Mouse (Mus musculus): Measurements from ENCODE around the gene Sh3rf1. TPM values are rescaled to one million over a fixed set of nuclear protein-coding genes. Genes with fewer than 3 reads are reported as not detected.

Sh3rf1 gene
- polyA plus RNA-seq, 1 experiment from 2014 or later, result 32.8 TPM

GRCm38 (mm10) chr8:61267692-61268091, 44.0 kb downstream of the Sh3rf1 start:
- WGBS, result 88% methylated on average over 8 of the region's 8 CpGs
- Histone ChIP-seq H3K36me3 (no peaks in the 10 kb centered on the region), H3K4me2 (replicated peaks) (no peak overlapping the region), H3K4me1 (peaks cover 29% of the 10 kb centered on the region), H3K9ac (replicated peaks) (no peak overlapping the region), H3K27ac (replicated peaks) (no peak overlapping the region), H3K27me3 (no peaks in the 10 kb centered on the region), H3K4me3 (no peak overlapping the region), H3K9me3 (no peaks in the 10 kb centered on the region)
- ATAC-seq (replicated peaks), result no peak

- H3K4me1 ChIP-seq, result peaks cover 35% of the 10 kb centered on the region
- no peak overlapping the region for H3K4me2 ChIP-seq (replicated peaks)
- H3K9ac ChIP-seq (replicated peaks), result no peak overlapping the region
- no peaks in the 10 kb centered on the region for H3K9me3 ChIP-seq
- H3K4me3 ChIP-seq, result no peak overlapping the region
- H3K36me3 ChIP-seq, result no peaks in the 10 kb centered on the region
- 88% methylated on average over 10 of the region's 10 CpGs for WGBS
- H3K27ac ChIP-seq (replicated peaks), result no peak overlapping the region
- no peaks in the 10 kb centered on the region for H3K27me3 ChIP-seq
- no peak for ATAC-seq (replicated peaks)
Observed at GRCm38 (mm10) chr8:61268233-61268916, 44.7 kb downstream of the Sh3rf1 start.

- Histone ChIP-seq H3K27ac (replicated peaks) (no peak overlapping the region), H3K9ac (replicated peaks) (no peak overlapping the region), H3K4me3 (no peak overlapping the region), H3K4me1 (peaks cover 46% of the 10 kb centered on the region), H3K9me3 (no peaks in the 10 kb centered on the region), H3K4me2 (replicated peaks) (no peak overlapping the region), H3K36me3 (no peaks in the 10 kb centered on the region), H3K27me3 (no peaks in the 10 kb centered on the region)
- 54% methylated on average over 11 of the region's 11 CpGs for WGBS
- no peak for ATAC-seq (replicated peaks)
Observed at GRCm38 (mm10) chr8:61270016-61270415, 46.3 kb downstream of the Sh3rf1 start.

GRCm38 (mm10) chr8:61270541-61270940, 46.9 kb downstream of the Sh3rf1 start:
- no peak for ATAC-seq (replicated peaks)
- Histone ChIP-seq H3K4me3 (no peak overlapping the region), H3K36me3 (no peaks in the 10 kb centered on the region), H3K4me1 (peaks cover 46% of the 10 kb centered on the region), H3K27me3 (no peaks in the 10 kb centered on the region), H3K9me3 (no peaks in the 10 kb centered on the region), H3K4me2 (replicated peaks) (no peak overlapping the region), H3K27ac (replicated peaks) (no peak overlapping the region), H3K9ac (replicated peaks) (no peak overlapping the region)
- WGBS, result 51% methylated on average over 9 of the region's 9 CpGs

GRCm38 (mm10) chr8:61270961-61271360, 47.3 kb downstream of the Sh3rf1 start:
- H3K4me1 ChIP-seq, result peaks cover 46% of the 10 kb centered on the region
- H3K36me3 ChIP-seq, result no peaks in the 10 kb centered on the region
- no peak overlapping the region for H3K4me3 ChIP-seq
- H3K27ac ChIP-seq (replicated peaks), result no peak overlapping the region
- WGBS, result 73% methylated on average over 4 of the region's 6 CpGs
- no peaks in the 10 kb centered on the region for H3K27me3 ChIP-seq
- no peak overlapping the region for H3K9ac ChIP-seq (replicated peaks)
- H3K9me3 ChIP-seq, result no peaks in the 10 kb centered on the region
- no peak for ATAC-seq (replicated peaks)
- no peak overlapping the region for H3K4me2 ChIP-seq (replicated peaks)

- no peak overlapping the region for H3K9ac ChIP-seq (replicated peaks)
- no peaks in the 10 kb centered on the region for H3K36me3 ChIP-seq
- no peak overlapping the region for H3K4me2 ChIP-seq (replicated peaks)
- H3K9me3 ChIP-seq, result no peaks in the 10 kb centered on the region
- no peaks in the 10 kb centered on the region for H3K27me3 ChIP-seq
- WGBS, result 60% methylated on average over 3 of the region's 3 CpGs
- no peak overlapping the region for H3K4me3 ChIP-seq
- peaks cover 65% of the 10 kb centered on the region for H3K4me1 ChIP-seq
- no peak for ATAC-seq (replicated peaks)
- no peak overlapping the region for H3K27ac ChIP-seq (replicated peaks)
Observed at GRCm38 (mm10) chr8:61272838-61273237, 49.2 kb downstream of the Sh3rf1 start.

- Histone ChIP-seq H3K27ac (replicated peaks) (no peak overlapping the region), H3K4me1 (peaks cover 65% of the 10 kb centered on the region), H3K36me3 (no peaks in the 10 kb centered on the region), H3K4me2 (replicated peaks) (no peak overlapping the region), H3K4me3 (no peak overlapping the region), H3K9ac (replicated peaks) (no peak overlapping the region), H3K27me3 (no peaks in the 10 kb centered on the region), H3K9me3 (no peaks in the 10 kb centered on the region)
- no peak for ATAC-seq (replicated peaks)
- WGBS, result 82% methylated on average over 17 of the region's 17 CpGs
Observed at GRCm38 (mm10) chr8:61273307-61274221, 49.9 kb downstream of the Sh3rf1 start.

- no peak overlapping the region for H3K4me3 ChIP-seq
- 20% methylated on average over 10 of the region's 10 CpGs for WGBS
- no peaks in the 10 kb centered on the region for H3K9me3 ChIP-seq
- no peaks in the 10 kb centered on the region for H3K27me3 ChIP-seq
- ATAC-seq (replicated peaks), result peak; percentile 50
- no peak overlapping the region for H3K4me2 ChIP-seq (replicated peaks)
- H3K27ac ChIP-seq (replicated peaks), result peak overlapping the region; percentile 39; the same call in 1 of the 2 replicates
- peaks cover 66% of the 10 kb centered on the region for H3K4me1 ChIP-seq
- no peak overlapping the region for H3K9ac ChIP-seq (replicated peaks)
- no peaks in the 10 kb centered on the region for H3K36me3 ChIP-seq
Observed at GRCm38 (mm10) chr8:61274602-61275462, 51.2 kb downstream of the Sh3rf1 start.

- no peak overlapping the region for H3K4me2 ChIP-seq (replicated peaks)
- no peak for ATAC-seq (replicated peaks)
- H3K9me3 ChIP-seq, result no peaks in the 10 kb centered on the region
- H3K9ac ChIP-seq (replicated peaks), result no peak overlapping the region
- no peak overlapping the region for H3K4me3 ChIP-seq
- H3K4me1 ChIP-seq, result peaks cover 57% of the 10 kb centered on the region
- H3K27me3 ChIP-seq, result no peaks in the 10 kb centered on the region
- WGBS, result 61% methylated on average over 11 of the region's 11 CpGs
- H3K27ac ChIP-seq (replicated peaks), result 0 out of 2 replicates have a peak overlapping the region, but pooled peaks have one; percentile 2
- no peaks in the 10 kb centered on the region for H3K36me3 ChIP-seq
Observed at GRCm38 (mm10) chr8:61275463-61276356, 52.0 kb downstream of the Sh3rf1 start.

GRCm38 (mm10) chr8:61276397-61276796, 52.7 kb downstream of the Sh3rf1 start:
- Histone ChIP-seq H3K4me3 (no peak overlapping the region), H3K9me3 (no peaks in the 10 kb centered on the region), H3K27ac (replicated peaks) (no peak overlapping the region), H3K27me3 (no peaks in the 10 kb centered on the region), H3K36me3 (no peaks in the 10 kb centered on the region), H3K4me2 (replicated peaks) (no peak overlapping the region), H3K9ac (replicated peaks) (no peak overlapping the region), H3K4me1 (peaks cover 53% of the 10 kb centered on the region)
- ATAC-seq (replicated peaks), result no peak
- WGBS, result 63% methylated on average over 5 of the region's 5 CpGs

GRCm38 (mm10) chr8:61279030-61279429, 55.4 kb downstream of the Sh3rf1 start:
- Histone ChIP-seq H3K9me3 (no peaks in the 10 kb centered on the region), H3K4me1 (peaks cover 49% of the 10 kb centered on the region), H3K4me2 (replicated peaks) (no peak overlapping the region), H3K4me3 (no peak overlapping the region), H3K27me3 (no peaks in the 10 kb centered on the region), H3K9ac (replicated peaks) (no peak overlapping the region), H3K27ac (replicated peaks) (no peak overlapping the region), H3K36me3 (no peaks in the 10 kb centered on the region)
- ATAC-seq (replicated peaks), result no peak
- 80% methylated on average over 10 of the region's 10 CpGs for WGBS
